Mouse (Mus musculus) midbrain, embryonic 15.5 days (tissue): ENCODE data around the gene Fbxw4. TPM values are rescaled to one million over a fixed set of nuclear protein-coding genes. Genes with fewer than 3 reads are reported as not detected.
A peak's percentile ranks its signal among the peaks of the same experiment; 100 is the strongest.

Source experiments
- ATAC-seq: fragments of 200-750 bp; cut with Nextera tagmentation; replicated peaks from 2 replicates; pipeline ENCODE4 v1.8.0; 2017; ENCODE audit warnings: moderate TSS enrichment
- H3K27ac ChIP-seq: fragments of 300-500 bp; sonication (generic); 2 replicates; pipeline ENCODE4 v1.5.1; 2015; ENCODE audit warnings: mild to moderate bottlenecking, inconsistent platforms
- H3K27me3 ChIP-seq: fragments of 300-500 bp; sonication (generic); replicated peaks from 2 replicates; pipeline ENCODE4 v1.6.1; 2015; ENCODE audit warnings: inconsistent platforms
- H3K36me3 ChIP-seq: fragments of 300-500 bp; sonication (generic); replicated peaks from 2 replicates; pipeline ENCODE4 v1.6.1; 2015; ENCODE audit warnings: inconsistent platforms
- H3K4me1 ChIP-seq: fragments of 300-500 bp; sonication (generic); 2 replicates; pipeline ENCODE4 v1.6.1; 2015; ENCODE audit warnings: inconsistent platforms
- H3K4me2 ChIP-seq: fragments of 300-500 bp; sonication (generic); 2 replicates; pipeline ENCODE4 v1.6.1; 2015; ENCODE audit warnings: inconsistent platforms, mild to moderate bottlenecking, moderate library complexity
- H3K4me3 ChIP-seq: fragments of 300-500 bp; sonication (generic); 2 replicates; pipeline ENCODE4 v1.5.1; 2015; ENCODE audit warnings: mild to moderate bottlenecking, inconsistent platforms
- H3K9ac ChIP-seq: fragments of 300-500 bp; sonication (generic); 2 replicates; pipeline ENCODE4 v1.6.1; 2015; ENCODE audit warnings: mild to moderate bottlenecking, inconsistent platforms
- H3K9me3 ChIP-seq: fragments of 300-500 bp; sonication (generic); 2 replicates; pipeline ENCODE4 v1.6.1; 2016; ENCODE audit warnings: inconsistent platforms
- WGBS: fragments of 180-500 bp; shearing (Covaris S2); methylation state at CpG from one replicate; pipeline ENCODE4 v1.1.7; 2015; ENCODE audit warnings: mixed read lengths; 5-methylcytosine and 5-hydroxymethylcytosine counted together
- polyA plus RNA-seq: library from polyadenylated mRNA; unstranded; fragments of >200 nt; fragmentation: Nextera tagmentation; extraction: Ambion mirVana; gene quantifications from 2 replicates; pipeline ENCODE4 v1.2.1, GENCODE M21; 2015

The Fbxw4 gene
- polyA plus RNA-seq, 1 experiment from 2014 or later = 6.1 TPM

- Histone ChIP-seq H3K4me3 (peak overlapping the region; percentile 16), H3K4me2 (peak overlapping the region; percentile 33), H3K9ac (no peak overlapping the region), H3K36me3 (no peaks in the 10 kb centered on the region), H3K27me3 (peaks cover 47% of the 10 kb centered on the region), H3K27ac (no peak overlapping the region), H3K4me1 (peaks cover 14% of the 10 kb centered on the region), H3K9me3 (no peaks in the 10 kb centered on the region)
- no peak for ATAC-seq
- 1% methylated on average over 38 of the region's 38 CpGs for WGBS
Measured at GRCm38 (mm10) chr19:45675720-45676581, 15.8 kb upstream of the Fbxw4 start.

GRCm38 (mm10) chr19:45675196-45675595 is 15.1 kb upstream of the Fbxw4 start:
- Histone ChIP-seq H3K4me3 (no peak overlapping the region), H3K4me1 (peaks cover 14% of the 10 kb centered on the region), H3K27ac (no peak overlapping the region), H3K36me3 (no peaks in the 10 kb centered on the region), H3K9ac (no peak overlapping the region), H3K27me3 (peaks cover 47% of the 10 kb centered on the region), H3K9me3 (no peaks in the 10 kb centered on the region), H3K4me2 (no peak overlapping the region)
- ATAC-seq = no peak
- WGBS = 16% methylated on average over 5 of the region's 5 CpGs

GRCm38 (mm10) chr19:45672971-45673370 is 12.9 kb upstream of the Fbxw4 start:
- Histone ChIP-seq H3K4me3 (no peak overlapping the region), H3K27ac (no peak overlapping the region), H3K4me1 (peaks cover 14% of the 10 kb centered on the region), H3K4me2 (no peak overlapping the region), H3K27me3 (peaks cover 38% of the 10 kb centered on the region), H3K36me3 (no peaks in the 10 kb centered on the region), H3K9ac (no peak overlapping the region), H3K9me3 (no peaks in the 10 kb centered on the region)
- ATAC-seq = no peak
- WGBS = 79% methylated on average over 9 of the region's 9 CpGs

- H3K27me3 ChIP-seq = peaks cover 23% of the 10 kb centered on the region
- no peaks in the 10 kb centered on the region for H3K36me3 ChIP-seq
- no peak for ATAC-seq
- no peak overlapping the region for H3K4me2 ChIP-seq
- 94% methylated on average over 4 of the region's 4 CpGs for whole genome bisulfite sequencing
- H3K4me3 ChIP-seq = no peak overlapping the region
- no peak overlapping the region for H3K27ac ChIP-seq
- H3K9me3 ChIP-seq = no peaks in the 10 kb centered on the region
- no peak overlapping the region for H3K9ac ChIP-seq
- no peaks in the 10 kb centered on the region for H3K4me1 ChIP-seq
Measured at GRCm38 (mm10) chr19:45668986-45669385, 8.9 kb upstream of the Fbxw4 start.

GRCm38 (mm10) chr19:45663851-45664250 is 3.7 kb upstream of the Fbxw4 start:
- Histone ChIP-seq H3K4me1 (peaks cover 8% of the 10 kb centered on the region), H3K4me3 (no peak overlapping the region), H3K9ac (no peak overlapping the region), H3K4me2 (no peak overlapping the region), H3K9me3 (no peaks in the 10 kb centered on the region), H3K27me3 (no peaks in the 10 kb centered on the region), H3K27ac (no peak overlapping the region), H3K36me3 (no peaks in the 10 kb centered on the region)
- WGBS = 36% methylated on average over 2 of the region's 2 CpGs
- ATAC-seq = no peak

- peaks cover 32% of the 10 kb centered on the region for H3K4me1 ChIP-seq
- peak; percentile 24; the same call in 1 of the 2 replicates for ATAC-seq
- 13% methylated on average over 18 of the region's 18 CpGs for WGBS
- peak overlapping the region; percentile 69 for H3K4me3 ChIP-seq
- H3K36me3 ChIP-seq = no peaks in the 10 kb centered on the region
- H3K4me2 ChIP-seq = peak overlapping the region; percentile 63
- H3K9ac ChIP-seq = peak overlapping the region; percentile 81
- H3K9me3 ChIP-seq = no peaks in the 10 kb centered on the region
- H3K27me3 ChIP-seq = no peaks in the 10 kb centered on the region
- H3K27ac ChIP-seq = peak overlapping the region; percentile 89
Measured at GRCm38 (mm10) chr19:45660503-45660790, 335 bp upstream of the Fbxw4 start.

- Histone ChIP-seq H3K36me3 (no peaks in the 10 kb centered on the region), H3K27me3 (no peaks in the 10 kb centered on the region), H3K9me3 (no peaks in the 10 kb centered on the region), H3K9ac (peak overlapping the region; percentile 81), H3K4me2 (peak overlapping the region; percentile 63), H3K4me1 (peaks cover 34% of the 10 kb centered on the region), H3K4me3 (peak overlapping the region; percentile 69), H3K27ac (peak overlapping the region; percentile 89)
- 1% methylated on average over 18 of the region's 18 CpGs for WGBS
- peak; percentile 47; the same call in 1 of the 2 replicates for ATAC-seq
Measured at GRCm38 (mm10) chr19:45659301-45659737, 793 bp downstream of the Fbxw4 start.

- ATAC-seq = no peak
- peak overlapping the region; percentile 81 for H3K9ac ChIP-seq
- peaks cover 34% of the 10 kb centered on the region for H3K4me1 ChIP-seq
- peak overlapping the region; percentile 69 for H3K4me3 ChIP-seq
- H3K4me2 ChIP-seq = peak overlapping the region; percentile 63
- H3K9me3 ChIP-seq = no peaks in the 10 kb centered on the region
- no peaks in the 10 kb centered on the region for H3K36me3 ChIP-seq
- H3K27me3 ChIP-seq = no peaks in the 10 kb centered on the region
- peak overlapping the region; percentile 32; the same call in 1 of the 2 replicates for H3K27ac ChIP-seq
- WGBS = 63% methylated on average over 10 of the region's 10 CpGs
Measured at GRCm38 (mm10) chr19:45658556-45659268, 1.4 kb downstream of the Fbxw4 start.

- ATAC-seq = no peak
- Histone ChIP-seq H3K4me1 (peaks cover 34% of the 10 kb centered on the region), H3K27ac (no peak overlapping the region), H3K4me2 (no peak overlapping the region), H3K36me3 (no peaks in the 10 kb centered on the region), H3K9ac (no peak overlapping the region), H3K9me3 (no peaks in the 10 kb centered on the region), H3K4me3 (no peak overlapping the region), H3K27me3 (no peaks in the 10 kb centered on the region)
- 85% methylated on average over 1 of the region's 1 CpGs for WGBS
Measured at GRCm38 (mm10) chr19:45657828-45658227, 2.3 kb downstream of the Fbxw4 start.

- Histone ChIP-seq H3K27ac (no peak overlapping the region), H3K36me3 (no peaks in the 10 kb centered on the region), H3K4me2 (no peak overlapping the region), H3K9me3 (no peaks in the 10 kb centered on the region), H3K4me1 (peaks cover 38% of the 10 kb centered on the region), H3K27me3 (no peaks in the 10 kb centered on the region), H3K4me3 (no peak overlapping the region), H3K9ac (no peak overlapping the region)
- 62% methylated on average over 8 of the region's 8 CpGs for WGBS
- ATAC-seq = no peak
Measured at GRCm38 (mm10) chr19:45656810-45657595, 3.1 kb downstream of the Fbxw4 start.

- Histone ChIP-seq H3K9ac (no peak overlapping the region), H3K27me3 (no peaks in the 10 kb centered on the region), H3K36me3 (no peaks in the 10 kb centered on the region), H3K4me1 (peaks cover 38% of the 10 kb centered on the region), H3K4me3 (no peak overlapping the region), H3K4me2 (peak overlapping the region; percentile 32), H3K27ac (peak overlapping the region; percentile 17; the same call in 1 of the 2 replicates), H3K9me3 (no peaks in the 10 kb centered on the region)
- WGBS = 40% methylated on average over 8 of the region's 8 CpGs
- no peak for ATAC-seq
Measured at GRCm38 (mm10) chr19:45655870-45656269, 4.2 kb downstream of the Fbxw4 start.

- no peak overlapping the region for H3K4me3 ChIP-seq
- H3K4me1 ChIP-seq = peaks cover 31% of the 10 kb centered on the region
- no peaks in the 10 kb centered on the region for H3K27me3 ChIP-seq
- H3K9me3 ChIP-seq = no peaks in the 10 kb centered on the region
- no peak for ATAC-seq
- H3K4me2 ChIP-seq = no peak overlapping the region
- H3K36me3 ChIP-seq = no peaks in the 10 kb centered on the region
- WGBS = 72% methylated on average over 6 of the region's 6 CpGs
- H3K27ac ChIP-seq = no peak overlapping the region
- H3K9ac ChIP-seq = no peak overlapping the region
Measured at GRCm38 (mm10) chr19:45653986-45654385, 6.1 kb downstream of the Fbxw4 start.
